Mouse (Mus musculus): ENCODE results near the gene Gm28043. TPM values are rescaled to one million over a fixed set of nuclear protein-coding genes. Genes with fewer than 3 reads are reported as not detected.

The Gm28043 gene
- total and polyA plus RNA-seq, 3 experiments: 3.6 to 4.2 (median 3.7) TPM

- no peak overlapping the region for H3K27ac ChIP-seq (ENCODE audit: insufficient read depth, low read depth)
- 0 out of 2 replicates have a peak, but pooled peaks cover 2% of the 10 kb centered on the region for H3K79me2 ChIP-seq (replicated peaks; ENCODE audit: control insufficient read depth, extremely low read depth, insufficient read depth, poor library complexity, severe bottlenecking)
- no peak for TF ChIP-seq MEF2A (IDR thresholded peaks at IDR 0.05; ENCODE audit: borderline replicate concordance, low read depth, low read length)
- no peak for TF ChIP-seq HCFC1 (IDR thresholded peaks at IDR 0.05; ENCODE audit: low read depth, low read length)
- TF ChIP-seq UBTF (IDR thresholded peaks at IDR 0.05; ENCODE audit: low read depth, low read length): no peak
- TF ChIP-seq ELF1 (IDR thresholded peaks at IDR 0.05; ENCODE audit: low read depth, low read length): no peak
- TF ChIP-seq E2F4 (IDR thresholded peaks at IDR 0.05; ENCODE audit: insufficient replicate concordance, low read depth, low read length): no peak
- no peak for TF ChIP-seq JUND (conservative IDR thresholded peaks at IDR 0.05; ENCODE audit: low read depth, low read length)
- no peak for TF ChIP-seq SMC3 (IDR thresholded peaks at IDR 0.05; ENCODE audit: low read depth, low read length)
- TF ChIP-seq ZNF384 (IDR thresholded peaks at IDR 0.05; ENCODE audit: low read depth, low read length): no peak
- no peak for TF ChIP-seq MAZ (IDR thresholded peaks at IDR 0.05; ENCODE audit: low read depth, low read length)
- TF ChIP-seq CHD1 (IDR thresholded peaks at IDR 0.05; ENCODE audit: low read depth, low read length): no peak
- no peak for TF ChIP-seq ZKSCAN1 (IDR thresholded peaks at IDR 0.05; ENCODE audit: borderline replicate concordance, low read depth, low read length)
- TF ChIP-seq MYC (IDR thresholded peaks at IDR 0.05; ENCODE audit: low read depth, low read length): no peak
- no peak for TF ChIP-seq MAX (IDR thresholded peaks at IDR 0.05; ENCODE audit: low read length)
- no peak for TF ChIP-seq POLR2AphosphoS2 (IDR thresholded peaks at IDR 0.05; ENCODE audit: low read depth, low read length)
- TF ChIP-seq ZC3H11A (IDR thresholded peaks at IDR 0.05; ENCODE audit: low read depth, low read length): no peak
- no peak for TF ChIP-seq RAD21 (IDR thresholded peaks at IDR 0.05; ENCODE audit: low read depth, low read length)
- no peak for TF ChIP-seq NRF1 (IDR thresholded peaks at IDR 0.05; ENCODE audit: low read depth, low read length)
- TF ChIP-seq KAT2A (IDR thresholded peaks at IDR 0.05; ENCODE audit: insufficient replicate concordance, low read length): no peak
- no peak for TF ChIP-seq USF1 (IDR thresholded peaks at IDR 0.05; ENCODE audit: low read depth, low read length)
- in situ Hi-C loops (cut with MboI; ENCODE audit: low pct_ligation_motif_present, low pct_unique_long_range_greater_than_20kb, low sequenced_read_pairs): no loop called here
- no peak for DNase-seq (ENCODE audit: extremely low read depth)
- no peaks in the 10 kb centered on the region for H3K27me3 ChIP-seq (replicated peaks)
- H3K4me1 ChIP-seq (ENCODE audit: control insufficient read depth in 1 of 2, insufficient read depth in 2 of 2): peaks cover 18 to 61% of the 10 kb centered on the region in 2 experiments
- dilution Hi-C loops (cut with MboI; ENCODE audit: extremely low pct_ligation_motif_present, extremely low pct_unique_long_range_greater_than_20kb, low sequenced_read_pairs): no loop called here
- H3K36me3 ChIP-seq (replicated peaks in 1 of 2; ENCODE audit: control insufficient read depth in 1 of 2, insufficient read depth in 1 of 2, low read length in 1 of 2): peaks cover 77 to 89% of the 10 kb centered on the region in 2 experiments
- no peak overlapping the region for H3K9ac ChIP-seq (ENCODE audit: insufficient read depth, low read depth)
- H3K9me3 ChIP-seq (replicated peaks; ENCODE audit: low read length): peaks cover 2% of the 10 kb centered on the region
- no peak overlapping the region for H3K4me2 ChIP-seq (ENCODE audit: insufficient read depth, low read depth, poor library complexity, severe bottlenecking)
- H3K4me3 ChIP-seq (replicated peaks in 1 of 3; ENCODE audit: low read depth in 2 of 3, low read length in 2 of 3, poor library complexity in 1 of 3): no peak overlapping the region
These were observed 68.5 kb downstream of the Gm28043 start for GRCm38 (mm10) chr17:29683127-29683526.

- peaks cover 8% of the 10 kb centered on the region for H3K9me3 ChIP-seq (replicated peaks; ENCODE audit: low read length)
- no peak overlapping the region for H3K4me3 ChIP-seq (replicated peaks in 1 of 3; ENCODE audit: low read depth in 2 of 3, low read length in 2 of 3, poor library complexity in 1 of 3)
- peaks cover 14 to 50% of the 10 kb centered on the region in 2 experiments for H3K4me1 ChIP-seq (ENCODE audit: control insufficient read depth in 1 of 2, insufficient read depth in 2 of 2)
- DNase-seq (ENCODE audit: extremely low read depth): no peak
- H3K27ac ChIP-seq (ENCODE audit: insufficient read depth, low read depth): no peak overlapping the region
- no peaks in the 10 kb centered on the region for H3K27me3 ChIP-seq (replicated peaks)
- H3K79me2 ChIP-seq (replicated peaks; ENCODE audit: control insufficient read depth, extremely low read depth, insufficient read depth, poor library complexity, severe bottlenecking): 0 out of 2 replicates have a peak, but pooled peaks cover 2% of the 10 kb centered on the region
- in situ Hi-C loops (cut with MboI; ENCODE audit: low pct_ligation_motif_present, low pct_unique_long_range_greater_than_20kb, low sequenced_read_pairs) (no loop called here), dilution Hi-C loops (cut with MboI; ENCODE audit: extremely low pct_ligation_motif_present, extremely low pct_unique_long_range_greater_than_20kb, low sequenced_read_pairs) (no loop called here)
- H3K4me2 ChIP-seq (ENCODE audit: insufficient read depth, low read depth, poor library complexity, severe bottlenecking): no peak overlapping the region
- no peak overlapping the region for H3K9ac ChIP-seq (ENCODE audit: insufficient read depth, low read depth)
- TF ChIP-seq ZNF384 (IDR thresholded peaks at IDR 0.05; ENCODE audit: low read depth, low read length): no peak
- TF ChIP-seq NRF1 (IDR thresholded peaks at IDR 0.05; ENCODE audit: low read depth, low read length): no peak
- TF ChIP-seq UBTF (IDR thresholded peaks at IDR 0.05; ENCODE audit: low read depth, low read length): no peak
- no peak for TF ChIP-seq CHD2 (IDR thresholded peaks at IDR 0.05; ENCODE audit: low read length)
- no peak for TF ChIP-seq PAX5 (IDR thresholded peaks at IDR 0.05; ENCODE audit: low read length)
- no peak for TF ChIP-seq MEF2A (IDR thresholded peaks at IDR 0.05; ENCODE audit: borderline replicate concordance, low read depth, low read length)
- no peak for TF ChIP-seq TBP (conservative IDR thresholded peaks at IDR 0.05; ENCODE audit: low read depth, low read length)
- TF ChIP-seq MAZ (IDR thresholded peaks at IDR 0.05; ENCODE audit: low read depth, low read length): no peak
- TF ChIP-seq BHLHE40 (IDR thresholded peaks at IDR 0.05; ENCODE audit: low read depth, low read length): no peak
- TF ChIP-seq USF1 (IDR thresholded peaks at IDR 0.05; ENCODE audit: low read depth, low read length): no peak
- peaks cover 87 to 92% of the 10 kb centered on the region in 2 experiments for H3K36me3 ChIP-seq (replicated peaks in 1 of 2; ENCODE audit: control insufficient read depth in 1 of 2, insufficient read depth in 1 of 2, low read length in 1 of 2)
These were observed 69.6 kb downstream of the Gm28043 start for GRCm38 (mm10) chr17:29684275-29684674.
